Mouse (Mus musculus): ENCODE measurements around the gene Six6. TPM values are rescaled to one million over a fixed set of nuclear protein-coding genes. Genes with fewer than 3 reads are reported as not detected.

Gene Six6
- polyA plus RNA-seq, 1 experiment from 2014 or later: not detected

GRCm38 (mm10) chr12:72944411-72945225 is 4.9 kb downstream of the Six6 start:
- 2% methylated on average over 23 of the region's 24 CpGs for WGBS
- no peak for ATAC-seq (replicated peaks; ENCODE audit: low FRiP score, low read depth)
- TF ChIP-seq CTCF (IDR thresholded peaks at IDR 0.05; ENCODE audit: low read depth): no peak
- H3K9ac ChIP-seq (ENCODE audit: low read depth, low read length): no peak overlapping the region
- H3K36me3 ChIP-seq (ENCODE audit: insufficient read depth, low read length): no peaks in the 10 kb centered on the region
- no peak overlapping the region for H3K27ac ChIP-seq
- H3K9me3 ChIP-seq (replicated peaks; ENCODE audit: low read length): no peaks in the 10 kb centered on the region
- H3K4me3 ChIP-seq (replicated peaks; ENCODE audit: low read depth, low read length): peak overlapping the region; percentile 36; the same call in 1 of the 2 replicates
- peaks cover 92% of the 10 kb centered on the region for H3K27me3 ChIP-seq (ENCODE audit: insufficient read depth, low read length)
- no peak for DNase-seq (ENCODE audit: low spot score)
- peak overlapping the region; percentile 50 for H3K4me2 ChIP-seq (ENCODE audit: low read length)
- peaks cover 8% of the 10 kb centered on the region; the same call in 1 of the 2 replicates for H3K4me1 ChIP-seq (replicated peaks; ENCODE audit: insufficient read depth, low read length)

GRCm38 (mm10) chr12:72945301-72946063 is 5.8 kb downstream of the Six6 start:
- no peaks in the 10 kb centered on the region for H3K36me3 ChIP-seq (ENCODE audit: insufficient read depth, low read length)
- H3K4me3 ChIP-seq (replicated peaks; ENCODE audit: low read depth, low read length): peak overlapping the region; percentile 36
- H3K9ac ChIP-seq (ENCODE audit: low read depth, low read length): no peak overlapping the region
- DNase-seq (ENCODE audit: low spot score) (no peak), ATAC-seq (replicated peaks; ENCODE audit: low FRiP score, low read depth) (no peak)
- WGBS: under 1% methylated on average over 74 of the region's 89 CpGs
- H3K4me2 ChIP-seq (ENCODE audit: low read length): peak overlapping the region; percentile 50
- peaks cover 8% of the 10 kb centered on the region; the same call in 1 of the 2 replicates for H3K4me1 ChIP-seq (replicated peaks; ENCODE audit: insufficient read depth, low read length)
- no peak overlapping the region for H3K27ac ChIP-seq
- H3K27me3 ChIP-seq (ENCODE audit: insufficient read depth, low read length): peaks cover 88% of the 10 kb centered on the region
- TF ChIP-seq CTCF (IDR thresholded peaks at IDR 0.05; ENCODE audit: low read depth): no peak
- H3K9me3 ChIP-seq (replicated peaks; ENCODE audit: low read length): no peaks in the 10 kb centered on the region

GRCm38 (mm10) chr12:72946064-72946395 is 6.3 kb downstream of the Six6 start:
- H3K27ac ChIP-seq: no peak overlapping the region
- ATAC-seq (replicated peaks; ENCODE audit: low FRiP score, low read depth): no peak
- no peak overlapping the region for H3K9ac ChIP-seq (ENCODE audit: low read depth, low read length)
- peaks cover 87% of the 10 kb centered on the region for H3K27me3 ChIP-seq (ENCODE audit: insufficient read depth, low read length)
- H3K9me3 ChIP-seq (replicated peaks; ENCODE audit: low read length): no peaks in the 10 kb centered on the region
- TF ChIP-seq CTCF (IDR thresholded peaks at IDR 0.05; ENCODE audit: low read depth): no peak
- no peaks in the 10 kb centered on the region for H3K36me3 ChIP-seq (ENCODE audit: insufficient read depth, low read length)
- 4% methylated on average over 8 of the region's 8 CpGs for WGBS
- no peak for DNase-seq (ENCODE audit: low spot score)
- H3K4me2 ChIP-seq (ENCODE audit: low read length): peak overlapping the region; percentile 50; the same call in 1 of the 2 replicates
- 0 out of 2 replicates have a peak overlapping the region, but pooled peaks have one; percentile 36 for H3K4me3 ChIP-seq (replicated peaks; ENCODE audit: low read depth, low read length)
- peaks cover 8% of the 10 kb centered on the region; the same call in 1 of the 2 replicates for H3K4me1 ChIP-seq (replicated peaks; ENCODE audit: insufficient read depth, low read length)

GRCm38 (mm10) chr12:72946805-72947204 is 7.1 kb downstream of the Six6 start:
- Histone ChIP-seq H3K4me3 (replicated peaks; ENCODE audit: low read depth, low read length) (no peak overlapping the region), H3K9me3 (replicated peaks; ENCODE audit: low read length) (no peaks in the 10 kb centered on the region), H3K27me3 (ENCODE audit: insufficient read depth, low read length) (peaks cover 86% of the 10 kb centered on the region), H3K4me2 (ENCODE audit: low read length) (no peak overlapping the region), H3K27ac (no peak overlapping the region), H3K36me3 (ENCODE audit: insufficient read depth, low read length) (no peaks in the 10 kb centered on the region), H3K9ac (ENCODE audit: low read depth, low read length) (no peak overlapping the region), H3K4me1 (replicated peaks; ENCODE audit: insufficient read depth, low read length) (peaks cover 8% of the 10 kb centered on the region; the same call in 1 of the 2 replicates)
- ATAC-seq (replicated peaks; ENCODE audit: low FRiP score, low read depth): no peak
- DNase-seq (ENCODE audit: low spot score): no peak
- no peak for TF ChIP-seq CTCF (IDR thresholded peaks at IDR 0.05; ENCODE audit: low read depth)

- DNase-seq (ENCODE audit: low spot score): no peak
- H3K27me3 ChIP-seq (ENCODE audit: insufficient read depth, low read length): peaks cover 81% of the 10 kb centered on the region
- WGBS: 26% methylated on average over 2 of the region's 2 CpGs
- TF ChIP-seq CTCF (IDR thresholded peaks at IDR 0.05; ENCODE audit: low read depth): no peak
- H3K4me2 ChIP-seq (ENCODE audit: low read length): no peak overlapping the region
- H3K27ac ChIP-seq: no peak overlapping the region
- peaks cover 8% of the 10 kb centered on the region; the same call in 1 of the 2 replicates for H3K4me1 ChIP-seq (replicated peaks; ENCODE audit: insufficient read depth, low read length)
- no peak overlapping the region for H3K4me3 ChIP-seq (replicated peaks; ENCODE audit: low read depth, low read length)
- no peaks in the 10 kb centered on the region for H3K9me3 ChIP-seq (replicated peaks; ENCODE audit: low read length)
- H3K9ac ChIP-seq (ENCODE audit: low read depth, low read length): no peak overlapping the region
- no peak for ATAC-seq (replicated peaks; ENCODE audit: low FRiP score, low read depth)
- no peaks in the 10 kb centered on the region for H3K36me3 ChIP-seq (ENCODE audit: insufficient read depth, low read length)
Observed at GRCm38 (mm10) chr12:72947335-72947734, 7.6 kb downstream of the Six6 start.

- Histone ChIP-seq H3K4me2 (ENCODE audit: low read length) (no peak overlapping the region), H3K9ac (ENCODE audit: low read depth, low read length) (no peak overlapping the region), H3K27me3 (ENCODE audit: insufficient read depth, low read length) (peaks cover 30% of the 10 kb centered on the region), H3K4me3 (replicated peaks; ENCODE audit: low read depth, low read length) (no peak overlapping the region), H3K9me3 (replicated peaks; ENCODE audit: low read length) (no peaks in the 10 kb centered on the region), H3K4me1 (replicated peaks; ENCODE audit: insufficient read depth, low read length) (no peaks in the 10 kb centered on the region), H3K27ac (no peak overlapping the region), H3K36me3 (ENCODE audit: insufficient read depth, low read length) (no peaks in the 10 kb centered on the region)
- ATAC-seq (replicated peaks; ENCODE audit: low FRiP score, low read depth) (no peak), DNase-seq (ENCODE audit: low spot score) (no peak)
- no peak for TF ChIP-seq CTCF (IDR thresholded peaks at IDR 0.05; ENCODE audit: low read depth)
- WGBS: 64% methylated on average over 5 of the region's 5 CpGs
Observed at GRCm38 (mm10) chr12:72953089-72953488, 13.4 kb downstream of the Six6 start.
